Mouse (Mus musculus) heart, postnatal 10 days (tissue): ENCODE measurements around the gene Galntl6. TPM values are rescaled to one million over a fixed set of nuclear protein-coding genes. Genes with fewer than 3 reads are reported as not detected.

Experiments used
- DNase-seq, 2 experiments: peaks; one replicate each; pipeline ENCODE4 v3.0.0; 2021
- intact Hi-C: fragments of 180-260 bp; cut with DNase I; formaldehyde crosslinking; loops from one replicate; pipeline ENCODE4 v1.15.1; 2025
- total RNA-seq, 2 experiments: library from RNA; stranded (reverse); gene quantifications; 2 replicates each; pipeline ENCODE4 v1.2.3; 2021

Gene Galntl6
- total RNA-seq, 2 experiments from 2014 or later, result not detected

DNA sequence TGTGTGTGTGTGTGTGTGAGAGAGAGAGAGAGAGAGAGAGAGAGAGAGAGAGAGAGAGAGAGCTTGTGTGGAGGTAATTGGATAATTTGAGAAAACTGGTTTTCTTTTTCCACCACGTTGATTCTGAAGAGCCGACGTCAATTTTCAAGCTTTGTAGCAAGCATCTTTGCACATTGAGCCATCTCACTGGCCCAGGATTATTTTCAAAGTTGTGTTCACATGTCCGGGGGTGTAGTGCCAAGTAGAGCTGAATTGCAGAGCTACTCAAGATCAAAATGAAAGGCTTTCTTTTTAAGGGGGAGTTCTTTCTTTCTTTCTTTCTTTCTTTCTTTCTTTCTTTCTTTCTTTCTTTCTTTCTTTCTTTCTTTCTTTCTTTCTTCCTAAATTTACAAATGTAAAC, 1022.3 kb downstream of the Galntl6 start:
- DNase-seq, result no peak
- intact Hi-C loops, result no loop called here

DNA sequence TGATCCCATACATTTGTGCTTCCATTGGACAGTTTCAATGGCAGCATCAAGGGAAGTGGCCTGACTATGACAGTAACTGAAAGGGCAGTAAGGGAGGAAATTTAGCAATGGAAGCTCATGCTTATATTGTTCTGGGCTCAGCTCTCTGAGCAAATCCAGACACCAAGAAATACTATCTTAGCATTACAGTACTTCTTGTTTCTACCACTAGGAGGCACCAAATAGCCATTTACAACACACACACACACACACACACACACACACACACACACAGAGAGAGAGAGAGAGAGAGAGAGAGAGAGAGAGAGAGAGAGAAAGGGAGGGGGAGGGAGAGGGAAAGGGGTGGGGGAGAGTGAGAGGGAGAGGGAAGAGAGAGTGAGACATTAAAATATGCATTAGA, 1023.6 kb downstream of the Galntl6 start:
- intact Hi-C loops, result no loop called here
- DNase-seq, result no peak

DNA sequence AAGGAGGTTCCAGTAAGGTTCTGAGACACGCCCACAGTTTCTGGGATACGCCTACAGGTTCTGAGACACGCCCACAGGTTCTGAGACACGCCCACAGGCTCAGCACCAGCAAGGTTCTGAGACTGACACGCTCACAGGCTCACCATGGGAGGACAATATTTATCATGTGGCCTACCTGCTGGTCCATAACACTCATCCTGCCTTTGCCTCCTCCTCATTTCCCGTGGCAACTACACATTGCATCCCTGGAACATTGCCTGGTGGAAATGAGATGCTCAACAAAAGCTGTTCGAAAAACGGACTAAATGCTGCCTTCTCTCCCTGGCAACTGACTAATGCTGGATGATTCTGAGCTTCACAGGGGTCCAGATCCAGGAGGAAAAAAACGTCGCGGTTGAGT, 1033.0 kb downstream of the Galntl6 start:
- intact Hi-C loops, result no loop called here
- DNase-seq, result no peak

DNA sequence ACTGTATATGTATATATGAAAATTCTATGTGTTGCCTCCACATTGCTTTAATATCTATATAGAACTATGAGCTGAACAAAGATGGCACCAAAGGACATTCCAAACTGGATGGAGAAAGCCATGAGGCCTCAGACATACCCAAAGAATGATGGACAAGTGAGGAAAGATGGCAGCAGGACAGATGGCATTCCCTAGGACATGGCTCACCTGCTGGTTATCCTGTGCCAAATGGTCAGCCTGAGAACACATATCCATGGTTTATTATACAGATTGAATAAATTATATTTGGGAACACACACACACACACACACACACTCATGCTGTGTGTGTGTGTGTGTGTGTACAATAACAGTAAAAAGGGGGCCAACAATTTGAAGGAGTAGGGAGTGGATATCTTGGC, 1063.4 kb downstream of the Galntl6 start:
- no peak for DNase-seq
- intact Hi-C loops, result no loop called here

DNA sequence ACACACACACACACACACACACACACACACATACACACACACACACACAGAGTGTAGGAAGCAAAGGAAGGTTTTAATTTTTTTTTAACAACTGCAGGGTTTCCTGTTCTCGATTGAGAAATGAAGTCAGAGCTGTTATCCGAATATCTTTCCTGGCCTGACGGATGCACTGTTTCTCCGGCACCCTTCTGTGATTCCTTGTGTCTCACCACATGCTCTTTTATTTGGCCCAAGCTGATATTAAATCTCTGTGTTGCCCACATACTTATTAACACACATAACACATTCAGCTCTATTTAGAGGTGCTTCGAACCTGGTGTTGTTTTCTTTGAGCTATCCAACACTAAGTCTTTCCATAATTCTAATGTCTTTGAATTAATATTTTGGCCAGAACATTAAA, 1069.0 kb downstream of the Galntl6 start:
- DNase-seq, result no peak
- intact Hi-C loops, result no loop called here

DNA sequence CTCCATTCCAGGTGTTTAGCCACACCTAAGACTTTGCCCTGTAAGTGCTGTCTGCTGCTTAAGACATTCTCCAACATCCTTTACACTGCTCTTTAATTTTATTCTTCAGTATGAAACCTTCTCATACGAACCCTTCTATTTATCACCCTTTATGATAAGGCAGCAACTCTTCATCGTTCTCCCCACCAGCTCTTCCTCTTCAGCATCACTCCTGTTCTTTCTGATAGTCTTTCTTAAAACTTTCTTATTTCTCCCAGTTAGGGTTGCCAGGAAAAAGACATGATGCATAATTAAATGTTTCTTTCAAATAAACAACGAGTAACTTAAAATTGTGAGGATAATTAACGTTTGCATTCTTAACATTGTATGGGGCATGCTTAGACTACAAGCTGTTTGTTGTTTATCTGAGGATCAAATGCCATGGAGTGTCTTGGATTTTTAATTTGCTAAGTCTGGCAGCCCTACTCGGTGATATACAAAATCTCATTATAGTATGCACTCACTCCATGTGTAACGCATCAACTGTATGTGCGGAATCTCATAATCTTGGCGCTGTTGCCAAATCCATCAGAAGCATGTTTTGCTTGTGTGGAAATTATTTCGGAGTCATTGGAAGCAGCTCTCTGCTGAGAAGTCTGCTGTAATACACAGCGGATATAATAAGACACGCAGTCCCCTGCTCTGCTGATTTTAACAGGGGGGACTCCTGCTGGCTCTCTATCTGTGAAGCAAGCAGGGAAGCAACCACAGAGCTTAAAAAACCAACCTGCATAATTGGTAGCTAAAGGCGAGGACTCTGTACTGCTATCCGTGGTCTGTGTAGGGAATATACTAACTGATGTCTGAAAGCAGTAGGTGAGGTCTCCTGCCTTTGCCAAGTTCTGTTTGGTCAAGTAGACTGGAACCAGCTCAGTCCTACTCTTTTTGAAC, 1069.7 kb downstream of the Galntl6 start:
- no peak for DNase-seq
- intact Hi-C loops, result no loop called here

DNA sequence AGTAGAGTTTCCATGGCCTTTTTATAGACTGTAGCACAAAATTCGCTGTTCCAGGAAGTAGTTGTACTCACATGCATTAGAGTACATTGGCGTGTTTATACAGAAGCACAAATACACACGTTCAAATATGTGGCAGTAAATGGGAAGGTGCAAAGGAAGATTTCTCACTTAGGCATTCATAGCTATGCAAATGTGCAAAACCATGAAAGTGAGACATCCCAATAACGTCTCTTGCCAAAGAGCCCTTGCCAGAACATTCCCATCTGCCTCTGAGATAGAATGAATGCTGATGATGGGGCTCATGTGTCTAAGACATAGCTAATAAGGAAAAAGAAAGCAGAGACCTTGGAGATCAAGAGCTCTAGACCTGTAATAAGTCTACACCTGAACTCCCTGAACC, 1071.0 kb downstream of the Galntl6 start:
- DNase-seq, result no peak
- intact Hi-C loops, result no loop called here

DNA sequence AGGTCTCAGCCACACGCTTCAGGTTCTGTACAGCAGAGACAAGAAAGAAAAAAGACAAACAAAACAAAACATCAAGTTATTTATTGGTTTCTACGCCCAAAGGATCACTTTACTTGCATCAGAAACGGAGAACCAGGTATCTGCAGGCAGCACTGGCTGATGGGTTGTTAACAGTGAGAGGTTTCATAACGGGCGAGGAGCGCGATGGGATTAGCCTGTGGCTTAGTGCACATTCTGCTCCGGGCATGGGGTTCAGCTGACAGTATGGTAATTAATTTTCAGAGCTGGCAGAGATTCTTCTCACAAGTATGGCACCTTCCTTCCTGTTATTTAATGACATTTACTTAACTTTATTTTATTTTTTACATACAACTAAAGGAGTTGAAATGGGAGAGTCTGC, 1075.1 kb downstream of the Galntl6 start:
- no peak for DNase-seq
- intact Hi-C loops, result no loop called here

DNA sequence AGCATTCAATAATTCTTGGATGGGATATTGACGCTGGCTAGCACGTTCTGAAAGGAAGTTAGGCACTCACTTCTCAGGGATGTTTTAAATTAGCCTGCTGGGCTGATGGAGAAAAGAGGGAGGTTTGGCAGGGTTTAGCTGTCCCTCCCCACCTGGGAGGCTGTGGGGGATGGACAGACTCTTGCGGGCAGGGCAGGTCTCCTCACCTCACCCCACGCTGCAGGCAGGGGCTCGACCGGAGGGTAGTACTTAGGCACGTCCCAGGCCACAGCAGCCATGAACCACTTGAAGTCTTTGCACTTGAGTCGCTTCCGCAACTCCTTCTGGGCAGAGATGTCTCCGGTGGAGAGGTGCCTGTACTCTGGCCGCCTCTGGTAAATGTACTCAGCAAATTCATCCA, 1075.5 kb downstream of the Galntl6 start:
- intact Hi-C loops, result no loop called here
- no peak for DNase-seq

DNA sequence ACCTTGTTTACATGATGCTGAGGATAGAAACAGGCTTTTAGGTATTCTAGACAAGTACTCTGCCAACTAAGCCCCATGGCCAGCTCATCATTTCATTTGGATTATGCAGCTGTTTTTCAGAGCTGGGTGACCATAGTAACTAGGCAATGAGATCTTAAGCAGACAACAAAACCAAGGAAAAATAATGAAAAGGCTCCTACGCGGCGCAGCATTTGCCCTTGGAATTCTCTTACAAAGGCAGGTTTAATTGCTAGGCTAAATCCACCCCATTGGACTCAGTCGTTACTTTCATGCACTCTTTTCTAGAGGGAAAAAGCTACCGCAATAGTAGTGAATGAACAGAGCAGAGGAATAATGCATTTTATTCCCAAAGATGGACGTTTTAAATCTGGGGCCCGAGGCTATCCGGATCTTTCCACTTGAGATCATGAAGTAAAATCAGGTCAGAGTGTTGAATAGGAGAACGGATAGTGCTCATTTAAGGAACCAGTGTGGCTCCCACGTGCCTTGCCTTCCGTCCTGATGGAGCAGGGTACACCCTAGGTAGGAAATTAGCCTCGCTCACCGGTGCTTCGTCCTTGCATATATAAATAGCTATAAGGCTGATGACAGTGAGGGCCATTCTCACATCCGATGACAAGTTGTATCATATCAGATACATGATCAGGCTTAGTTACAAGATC, 1076.1 kb downstream of the Galntl6 start:
- intact Hi-C loops, result no loop called here
- no peak for DNase-seq

DNA sequence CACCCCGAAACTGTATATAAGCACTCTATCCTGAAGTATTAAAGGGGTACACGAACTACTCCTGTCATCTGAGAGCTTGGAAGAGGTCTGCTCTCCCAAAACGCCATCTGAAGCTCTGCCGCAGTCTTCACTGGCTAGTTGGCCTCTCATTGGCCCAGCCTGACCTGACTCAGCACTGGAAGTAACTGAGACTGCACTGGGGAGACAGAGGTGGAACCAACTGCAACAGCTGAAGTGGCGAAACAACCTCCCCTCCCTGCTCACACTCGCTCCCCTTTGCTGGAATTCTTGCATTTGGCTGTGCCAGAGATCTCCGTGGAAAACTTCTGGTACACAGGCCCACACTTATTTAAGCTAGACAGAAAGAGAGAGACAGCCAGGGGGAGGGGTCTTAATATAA, 1089.3 kb downstream of the Galntl6 start:
- no peak for DNase-seq
- intact Hi-C loops, result no loop called here

DNA sequence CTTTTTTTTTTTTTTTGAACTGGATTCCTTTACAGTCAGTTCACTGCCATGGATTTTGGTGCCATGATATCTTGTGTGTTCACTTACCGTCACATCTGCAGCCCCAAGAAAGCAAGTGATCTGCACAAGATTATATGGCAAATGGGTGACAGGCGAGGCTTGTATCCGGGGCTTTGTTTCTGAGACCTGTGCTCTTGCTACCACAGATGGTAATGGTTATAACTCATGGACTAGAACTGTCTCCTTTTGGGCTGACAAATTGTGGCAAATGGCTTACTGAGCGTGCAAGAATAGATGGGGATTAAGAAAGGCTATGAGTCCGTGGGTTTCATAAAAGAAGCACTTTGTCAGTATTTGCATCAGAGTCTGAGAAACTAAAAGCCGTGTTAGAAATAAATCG, 1096.4 kb downstream of the Galntl6 start:
- intact Hi-C loops, result no loop called here
- DNase-seq, result no peak

DNA sequence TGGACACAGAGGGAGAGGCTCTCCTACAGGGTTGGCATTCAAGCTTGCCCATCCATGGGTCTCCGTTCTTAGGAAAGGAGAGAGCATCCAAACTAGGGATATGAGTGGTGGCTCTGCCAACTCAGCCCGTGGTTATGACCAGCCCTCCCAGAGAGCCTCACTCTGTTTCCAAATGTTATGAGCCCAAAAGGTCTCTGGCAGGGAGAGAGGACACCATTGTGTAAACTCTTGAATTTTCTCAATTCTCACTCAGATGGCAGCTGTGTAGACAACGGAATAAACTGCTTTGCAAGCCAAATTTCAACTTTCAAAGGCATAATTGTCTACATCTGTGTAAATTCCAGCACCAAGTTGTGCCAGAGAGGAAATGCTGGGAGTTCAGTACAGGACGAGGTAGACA, 1105.4 kb downstream of the Galntl6 start:
- no peak for DNase-seq
- intact Hi-C loops, result no loop called here

DNA sequence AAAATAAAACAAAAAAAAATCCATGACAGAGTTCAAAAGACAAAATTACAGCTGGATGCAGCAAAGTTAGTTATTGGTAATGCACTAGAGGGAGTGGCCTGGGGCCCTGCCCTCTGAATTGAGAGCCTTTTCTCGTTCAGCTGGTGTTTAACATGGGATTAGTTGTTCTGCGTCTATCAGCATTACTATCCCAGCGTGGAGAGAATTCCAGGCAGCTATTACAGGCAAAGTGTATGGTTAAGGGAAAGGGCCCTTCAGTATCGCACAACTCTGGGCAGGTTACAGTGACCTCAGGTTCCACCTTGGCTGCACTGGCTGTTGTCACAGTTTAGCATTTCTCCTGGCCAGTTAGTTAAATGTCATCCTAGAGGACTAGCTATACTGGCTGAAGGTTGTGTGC, 1107.3 kb downstream of the Galntl6 start:
- intact Hi-C loops, result no loop called here
- DNase-seq, result no peak

DNA sequence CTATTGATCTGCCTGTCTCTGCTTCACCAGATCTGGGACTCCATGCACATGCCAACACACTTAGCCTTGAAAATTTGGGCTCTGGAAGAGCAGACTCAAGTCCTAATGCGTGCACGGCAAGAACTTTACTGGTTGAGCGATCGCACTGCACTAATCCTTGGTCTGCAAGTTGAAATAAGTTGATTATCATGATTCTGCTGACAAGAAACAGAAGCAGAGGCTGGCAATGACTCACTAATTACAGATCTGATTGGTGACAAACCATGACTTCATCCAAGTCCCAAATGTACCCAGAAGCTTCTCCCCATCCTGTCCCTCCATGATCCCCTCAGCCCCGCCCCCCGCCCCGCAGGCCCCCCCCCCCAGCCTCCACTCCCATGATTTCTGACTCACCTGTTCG, 1108.6 kb downstream of the Galntl6 start:
- no peak for DNase-seq

DNA sequence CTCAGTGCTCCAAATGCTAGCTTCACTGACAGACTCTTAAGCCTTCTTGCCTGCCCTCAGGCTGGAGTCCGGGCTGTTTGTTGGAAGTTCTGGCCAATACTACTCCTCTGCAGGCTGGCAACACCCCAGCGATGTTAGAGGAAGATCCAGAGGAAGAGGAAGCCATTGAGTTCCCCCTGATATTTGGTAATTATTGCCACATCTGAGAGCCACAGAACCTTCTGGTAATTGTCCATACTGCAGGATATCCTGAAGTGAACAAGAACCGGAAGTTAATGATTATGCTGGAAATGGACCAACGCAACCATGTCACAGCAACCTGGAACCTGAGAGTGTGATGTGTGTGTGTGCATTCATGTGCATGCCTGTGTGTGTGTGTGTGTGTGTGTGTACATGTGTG, 1111.2 kb downstream of the Galntl6 start:
- intact Hi-C loops, result loop anchor here (2.0 to 5.0 kb wide), 2 partner anchors 149 to 372 kb away; partner anchors contain the start of gene Galnt7
- peak; percentile 12 to 34 for DNase-seq

More for the DNA sequence above, 1108.6 kb downstream of the Galntl6 start:
- intact Hi-C loops, result loop anchor here (5.0 kb wide), 1 partner anchor 152 kb away; the partner anchor contains the start of gene Galnt7

DNA sequence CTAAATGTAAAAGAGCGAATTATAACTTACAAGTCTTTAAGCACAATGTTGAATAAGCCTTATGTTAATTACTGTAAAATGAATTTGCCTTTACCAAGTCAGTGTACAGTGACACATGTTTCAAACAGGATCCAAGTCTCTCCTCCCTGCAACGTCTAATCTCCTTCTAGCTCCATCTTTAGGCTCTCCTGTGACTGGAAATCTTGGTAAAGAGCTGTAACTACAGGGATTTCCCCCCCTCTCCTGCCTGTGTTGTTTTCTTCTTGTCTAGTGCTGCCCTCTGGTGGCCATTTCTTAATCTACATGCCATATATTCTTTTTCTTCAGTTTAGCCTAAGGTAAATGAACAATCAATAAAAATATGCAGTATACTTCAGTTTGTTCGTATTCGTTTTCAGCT, 1112.1 kb downstream of the Galntl6 start:
- DNase-seq, result peak; percentile 84 to 91
- intact Hi-C loops, result loop anchor here (1.0 to 5.0 kb wide), 4 partner anchors 148 to 372 kb away; partner anchors contain the start of gene Galnt7

DNA sequence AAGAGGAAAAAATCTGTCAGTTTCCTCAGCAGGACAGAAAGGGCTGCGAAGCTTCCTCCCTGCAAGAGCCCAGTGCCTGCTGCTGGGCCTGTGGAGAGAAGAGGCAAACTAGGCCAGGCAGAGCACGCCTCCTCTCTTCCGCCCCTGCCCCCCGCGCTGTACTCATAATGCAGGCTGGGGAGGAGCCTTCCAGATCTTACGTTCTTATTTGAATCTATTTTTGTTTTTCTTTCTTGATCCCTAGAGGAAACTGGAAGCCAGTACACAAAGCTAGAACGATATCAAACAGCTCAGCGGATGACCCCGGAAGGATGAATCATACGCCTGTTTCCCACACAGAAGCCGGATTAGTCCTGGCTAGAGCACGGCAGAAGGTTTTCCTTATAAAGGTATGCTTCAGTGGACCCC, 1112.6 kb downstream of the Galntl6 start:
- intact Hi-C loops, result loop anchor here (1.0 to 5.0 kb wide), 4 partner anchors 148 to 371 kb away; partner anchors contain the start of gene Galnt7
- DNase-seq, result peak; percentile 67

DNA sequence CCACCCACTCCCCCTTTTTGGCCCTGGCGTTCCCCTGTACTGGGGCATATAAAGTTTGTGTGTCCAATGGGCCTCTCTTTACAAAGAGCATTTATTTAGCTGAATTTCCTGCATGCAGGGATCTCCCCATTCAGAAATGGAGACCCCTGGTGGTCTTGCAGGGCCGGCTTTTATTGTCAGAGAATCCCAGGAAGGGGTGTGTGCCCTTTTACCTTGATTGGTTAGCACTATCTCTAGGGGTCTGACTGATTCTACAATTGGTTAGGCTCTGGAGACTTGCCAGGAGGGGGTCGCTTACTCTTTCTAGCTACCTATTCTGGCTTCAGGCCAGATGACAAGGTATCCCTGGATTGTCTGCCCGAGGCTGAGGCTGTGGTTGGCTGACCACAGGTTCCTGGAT, 1119.0 kb downstream of the Galntl6 start:
- no peak for DNase-seq
- intact Hi-C loops, result no loop called here

DNA sequence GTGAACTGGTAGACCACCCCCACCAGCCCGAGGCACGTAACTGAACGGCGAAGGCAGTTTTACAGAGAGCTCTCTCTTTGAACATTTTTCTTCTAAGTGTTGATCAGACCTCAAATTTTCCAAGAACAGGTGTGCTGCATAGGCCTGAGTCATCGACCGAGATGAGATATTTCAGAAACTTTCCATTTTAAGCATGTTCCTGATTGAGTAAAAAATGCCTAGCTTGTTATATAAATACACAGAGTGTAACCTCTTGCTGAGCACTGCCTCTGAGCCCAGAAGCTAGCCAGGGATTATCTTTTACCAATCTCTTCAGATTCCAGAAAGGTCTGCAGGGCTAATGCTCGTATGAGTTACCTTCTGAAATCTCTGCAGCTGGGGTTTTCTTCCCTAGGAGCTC, 1120.2 kb downstream of the Galntl6 start:
- no peak for DNase-seq
- intact Hi-C loops, result no loop called here

DNA sequence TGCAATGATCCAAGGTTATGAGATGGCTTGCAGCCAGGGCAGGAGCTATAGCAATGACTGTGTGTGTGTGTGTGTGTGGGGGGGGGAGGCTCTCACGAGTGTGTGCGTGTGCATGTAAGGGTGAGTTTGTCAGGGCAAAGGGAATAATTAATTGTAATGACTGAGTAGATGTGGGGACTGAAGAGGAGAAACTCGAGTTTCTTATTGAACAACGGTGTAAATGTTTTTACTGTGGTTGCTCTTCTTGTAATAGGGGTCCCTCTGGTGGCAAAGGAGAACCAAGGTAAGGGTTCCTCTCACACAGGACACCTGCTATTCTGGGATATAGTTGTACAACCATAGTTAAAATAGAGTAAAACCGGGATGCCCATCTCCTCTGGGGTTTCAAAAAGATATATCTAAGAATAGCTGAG, 1121.1 kb downstream of the Galntl6 start:
- intact Hi-C loops, result loop anchor here (1.0 to 2.0 kb wide), 2 partner anchors 217 to 251 kb away; no protein-coding TSS in a partner anchor
- peak; percentile 60 to 63 for DNase-seq

DNA sequence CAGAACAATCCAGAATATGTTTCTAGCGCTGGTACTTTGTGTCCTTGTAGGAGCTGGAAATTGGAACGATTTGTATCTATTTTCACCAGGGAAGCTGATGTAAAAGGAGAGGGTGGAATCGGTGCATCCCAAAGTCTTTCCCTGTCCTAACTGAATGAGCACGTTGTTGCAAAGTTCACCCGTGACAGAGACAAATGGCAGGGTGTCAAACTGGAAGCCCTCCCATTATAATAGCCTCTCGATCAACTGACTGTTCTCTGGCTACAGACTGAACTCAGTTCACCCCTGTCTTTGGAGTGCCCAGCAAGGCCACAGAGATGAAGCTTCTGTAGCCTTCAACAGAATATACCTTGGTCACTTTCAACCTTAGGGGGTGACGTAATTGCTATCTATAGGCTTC, 1132.9 kb downstream of the Galntl6 start:
- no peak for DNase-seq
- intact Hi-C loops, result no loop called here
